Comparison of ENCODE assay signal across 8 mouse cellular contexts in the genomic region with DNA sequence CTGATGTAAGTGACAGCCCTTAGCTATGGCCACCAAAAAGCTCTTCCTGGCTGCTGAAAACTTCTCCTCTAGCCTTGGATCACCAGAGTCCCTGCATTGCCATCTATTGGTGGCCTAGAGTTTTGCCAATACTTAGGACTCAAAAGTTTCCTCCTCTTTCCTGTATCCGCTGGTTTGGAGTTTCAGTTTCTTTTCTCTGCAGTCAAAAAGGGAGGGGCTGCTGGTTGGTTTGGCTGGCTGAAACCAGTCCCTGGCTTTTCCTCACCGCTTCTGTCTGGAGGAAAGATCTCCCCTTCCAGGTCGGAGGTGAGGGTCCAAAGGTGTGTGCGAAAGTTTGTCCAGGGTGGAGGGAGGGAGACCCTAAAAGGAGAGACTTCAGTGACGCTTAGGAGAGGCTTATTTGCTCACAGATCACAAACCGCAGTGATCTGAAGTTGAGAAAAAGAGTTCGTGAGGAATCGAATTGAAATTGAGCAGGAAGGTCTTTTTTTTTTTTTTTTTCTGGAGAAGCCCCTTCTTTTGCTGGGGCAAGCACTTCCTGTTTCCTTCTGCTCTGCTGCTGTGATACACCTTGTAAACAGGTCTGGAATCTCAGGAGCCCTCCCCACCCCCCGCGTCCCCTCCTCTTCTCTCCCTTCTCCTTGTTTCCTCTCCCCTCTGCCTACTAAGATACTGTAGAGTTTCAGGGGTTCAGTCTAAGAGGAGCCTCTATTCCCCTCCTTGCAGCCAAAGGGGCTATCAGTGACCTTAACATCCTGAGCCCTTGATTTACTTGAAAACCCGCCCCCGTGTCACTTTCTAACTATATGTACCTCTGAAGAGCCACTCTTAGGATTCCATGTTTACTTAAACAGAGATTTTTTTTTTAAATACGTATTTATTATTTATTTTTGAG. TPM values are rescaled to one million over a fixed set of nuclear protein-coding genes. Genes with fewer than 3 reads are reported as not detected.
A peak's percentile ranks its signal among the peaks of the same experiment; 100 is the strongest.
DNase-seq lines count a peak whose midpoint lies in the region; ATAC-seq lines count a peak whose summit lies in the region.

Gene Trim34a (plus strand): TSS at position 171 of the 895 bp plus-strand sequence.

- intact Hi-C loops in gastrocnemius, postnatal 36 days (cut with DNase I) = no loop called here

- H3K9ac ChIP-seq in limb, embryonic 13.5 days = peak within 1 kb of the TSS; percentile 74
- H3K9ac ChIP-seq in midbrain, embryonic 13.5 days (replicated peaks) = no peak within 1 kb of the TSS

- WGBS in limb, embryonic 13.5 days = 9% methylated on average over 13 of the region's 13 CpGs
- WGBS in midbrain, embryonic 13.5 days = 9% methylated on average over 13 of the region's 13 CpGs

- peak; percentile 97 for ATAC-seq in inflammation-experienced regulatory T-cells, adult 6 months
- ATAC-seq in limb, embryonic 13.5 days (ENCODE audit: low FRiP score, low read depth) = peak; percentile 86
- ATAC-seq in midbrain, embryonic 13.5 days = 0 out of 2 replicates have a peak, but pooled peaks have one; percentile 40

- no peaks in the 10 kb centered on the region for H3K9me3 ChIP-seq in limb, embryonic 13.5 days
- H3K9me3 ChIP-seq in midbrain, embryonic 13.5 days = no peaks in the 10 kb centered on the region

- H3K4me2 ChIP-seq in limb, embryonic 13.5 days (replicated peaks) = peak within 1 kb of the TSS; percentile 64
- H3K4me2 ChIP-seq in midbrain, embryonic 13.5 days (replicated peaks) = peak within 1 kb of the TSS; percentile 41

- peak within 1 kb of the TSS; percentile 54 for H3K4me3 ChIP-seq in limb, embryonic 13.5 days
- peak within 1 kb of the TSS; percentile 31 for H3K4me3 ChIP-seq in midbrain, embryonic 13.5 days (replicated peaks)

- no peaks in the 10 kb centered on the region for H3K4me1 ChIP-seq in limb, embryonic 13.5 days
- peaks cover 3% of the 10 kb centered on the region; the same call in 1 of the 2 replicates for H3K4me1 ChIP-seq in midbrain, embryonic 13.5 days (replicated peaks)

- DNase-seq in cerebellum, postnatal 14 days = peak; percentile 1
- no peak for DNase-seq in cerebellum, adult 8-10 months
- DNase-seq in embryo, embryonic 10 days (ENCODE audit: low spot score) = peak; percentile 75
- peak; percentile 9 to 36 for DNase-seq in gastrocnemius, postnatal 36 days
- DNase-seq in spleen, postnatal 10 days (ENCODE audit: low spot score in 2 of 2) = peak; percentile 42 to 61

- H3K36me3 ChIP-seq in limb, embryonic 13.5 days = no peaks in the 10 kb centered on the region
- H3K36me3 ChIP-seq in midbrain, embryonic 13.5 days = no peaks in the 10 kb centered on the region

- no peak within 1 kb of the TSS; the same call in 1 of the 2 replicates for H3K27ac ChIP-seq in limb, embryonic 13.5 days
- H3K27ac ChIP-seq in midbrain, embryonic 13.5 days = no peak within 1 kb of the TSS

- H3K27me3 ChIP-seq in limb, embryonic 13.5 days = no peaks in the 10 kb centered on the region
- H3K27me3 ChIP-seq in midbrain, embryonic 13.5 days = no peaks in the 10 kb centered on the region

RNA-seq across cellular contexts. Expression of gene Trim34a, which starts in this region (rescaled TPM):
- 1 to 10 TPM in 1 of 2 experiments, under 1 TPM in 1; 0.67 to 1.4 TPM for total RNA-seq in gastrocnemius, postnatal 36 days (2021)
- polyA plus RNA-seq in inflammation-experienced regulatory T-cells, adult 6 months (2017; shearing (Covaris generic)) = 10 to 100 TPM; 50.1 to 60.0 (median 60.0) TPM
- 1.4 TPM in 2 replicates for polyA plus RNA-seq in limb, embryonic 13.5 days (2015; fragmentation: Nextera tagmentation; extraction: Ambion mirVana)
- 0.46 and 0.75 TPM in 2 replicates for polyA plus RNA-seq in midbrain, embryonic 13.5 days (2015; fragmentation: Nextera tagmentation; extraction: Ambion mirVana)

Comparison
In these comparisons a context has a peak if more than half of its experiments do, and no peak if none do; other contexts are left out.
1. RNA of gene Trim34a (polyA plus RNA-seq): 50.1 to 60.0 TPM in inflammation-experienced regulatory T-cells, adult 6 months; 1.4 TPM in limb, embryonic 13.5 days and 0.46 to 0.75 TPM in midbrain, embryonic 13.5 days; every median in the first group is over 10 times any median in the second.
2. Peak in ATAC-seq, H3K4me3 ChIP-seq and H3K4me2 ChIP-seq in midbrain, embryonic 13.5 days; RNA of the gene not detected or under 1 TPM.
3. ATAC-seq: peak in every context shown above with its lines; median percentile 97 in inflammation-experienced regulatory T-cells, adult 6 months; 86 in limb, embryonic 13.5 days; 40 in midbrain, embryonic 13.5 days.